Mouse (Mus musculus) left cerebral cortex, adult 8-10 months (tissue): ENCODE measurements around the gene Fezf1. TPM values are rescaled to one million over a fixed set of nuclear protein-coding genes. Genes with fewer than 3 reads are reported as not detected.

Experiments used
- DNase-seq, 2 experiments: peaks; one replicate each; pipeline ENCODE4 v3.0.0; 2022; ENCODE audit warnings: low spot score in 2 of 2
- total RNA-seq, 4 experiments: library from RNA; stranded (reverse); gene quantifications; 2 replicates each; pipeline ENCODE4 v1.2.4; 2022

Gene Fezf1
- total RNA-seq, result under 1 TPM in 3 of 4 experiments, not detected in 1; 0.27 to 0.44 (median 0.42) TPM

GRCm38 (mm10) chr6:23248313-23249052 is at the start of gene Fezf1:
TSS of gene Fezf1 (minus strand) at chr6:23248362.
- DNase-seq, result no peak

DNA sequence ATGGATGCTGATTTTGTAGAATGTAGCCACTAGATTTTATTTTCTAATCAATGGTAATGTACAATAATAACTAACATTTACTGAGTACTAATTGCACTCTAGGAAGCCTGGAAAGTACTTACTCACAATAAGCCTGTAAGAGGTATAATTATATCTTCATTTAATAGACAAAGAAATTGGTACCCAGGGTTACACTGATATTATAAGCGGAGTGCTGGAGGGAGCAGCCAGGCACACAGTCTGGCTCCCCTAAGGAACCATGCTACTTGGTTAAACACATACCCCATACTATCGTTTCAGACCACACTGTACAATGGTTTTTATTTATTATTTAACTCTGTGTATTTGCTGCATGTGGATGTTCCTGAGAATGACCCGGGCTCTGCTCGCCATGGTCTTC is 46.5 kb upstream of the Fezf1 start:
- no peak for DNase-seq

GRCm38 (mm10) chr6:23288752-23289151 is 40.6 kb upstream of the Fezf1 start:
- no peak for DNase-seq

DNA sequence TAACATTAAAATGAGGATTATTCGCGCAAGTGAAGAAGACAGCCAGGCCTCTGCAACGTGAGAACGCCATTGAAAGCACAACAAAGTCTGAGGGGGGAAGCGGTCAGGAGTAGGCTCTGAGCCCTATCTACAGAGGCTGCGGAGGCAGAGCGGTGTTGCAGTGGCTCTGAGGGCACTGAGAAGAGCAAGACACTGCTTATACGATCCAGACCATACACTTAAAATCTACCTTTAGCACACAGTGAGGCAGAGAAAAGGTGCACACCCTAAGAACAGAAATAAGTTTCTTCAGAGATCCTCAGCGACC is 33.3 kb upstream of the Fezf1 start:
- no peak for DNase-seq

DNA sequence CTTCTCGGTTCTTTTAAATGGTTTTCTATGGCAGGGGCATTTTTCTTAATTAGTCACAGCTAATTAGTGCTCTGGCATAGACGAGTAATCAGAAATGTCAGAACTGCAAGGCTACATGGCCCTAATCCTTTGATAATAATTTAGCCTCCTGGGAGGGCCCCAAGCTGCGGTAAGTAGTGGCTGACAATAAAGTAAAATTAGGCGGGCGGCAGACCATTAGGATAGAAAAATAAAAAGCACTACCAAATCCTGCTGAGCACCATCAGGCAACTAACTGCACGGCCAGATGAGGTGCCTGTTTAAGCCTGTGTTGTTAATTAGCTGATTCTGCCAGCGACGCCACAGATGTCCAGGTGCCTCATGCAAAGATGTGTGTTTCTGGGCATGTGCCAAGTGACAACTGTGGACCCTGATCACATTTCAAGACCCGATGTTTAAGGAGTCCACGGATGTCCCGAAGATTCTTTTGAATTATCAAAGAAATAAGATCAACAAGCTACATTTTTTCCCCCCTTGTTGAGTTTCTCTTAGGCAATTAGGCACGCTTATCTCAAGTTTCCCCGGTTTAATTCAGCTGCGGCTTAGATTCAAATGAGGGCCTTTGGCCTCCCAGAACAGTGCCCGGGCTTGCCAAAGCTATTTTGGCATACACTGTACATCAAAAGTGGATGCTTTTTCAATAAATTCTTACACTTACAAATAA is 32.8 kb upstream of the Fezf1 start:
- no peak for DNase-seq

- no peak for DNase-seq
Observed at GRCm38 (mm10) chr6:23273483-23273882, 25.3 kb upstream of the Fezf1 start.

GRCm38 (mm10) chr6:23272979-23273378 is 24.8 kb upstream of the Fezf1 start:
- DNase-seq, result no peak

- DNase-seq, result no peak
Observed at GRCm38 (mm10) chr6:23272542-23272941, 24.4 kb upstream of the Fezf1 start.

DNA sequence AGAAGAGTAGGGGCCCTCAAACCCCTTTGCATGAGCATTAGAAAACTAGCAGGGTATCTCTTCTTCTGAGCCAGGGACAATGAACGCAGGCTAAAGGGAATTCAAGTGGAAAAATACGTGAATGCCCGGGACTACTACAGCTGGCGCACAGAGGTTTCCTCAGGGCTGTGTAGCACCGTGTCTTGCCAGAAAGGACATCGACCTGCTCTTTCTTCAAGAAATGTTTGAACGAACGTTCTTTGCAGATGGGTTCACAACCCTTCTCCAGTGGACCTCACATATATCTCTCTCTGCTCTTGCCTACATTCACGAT is 12.5 kb upstream of the Fezf1 start:
- DNase-seq, result no peak

- DNase-seq, result no peak
Observed at GRCm38 (mm10) chr6:23260016-23260737, 12.0 kb upstream of the Fezf1 start.

- no peak for DNase-seq
Observed at GRCm38 (mm10) chr6:23257981-23258380, 9.8 kb upstream of the Fezf1 start.

- no peak for DNase-seq
Observed at GRCm38 (mm10) chr6:23255161-23255560, 7.0 kb upstream of the Fezf1 start.

DNA sequence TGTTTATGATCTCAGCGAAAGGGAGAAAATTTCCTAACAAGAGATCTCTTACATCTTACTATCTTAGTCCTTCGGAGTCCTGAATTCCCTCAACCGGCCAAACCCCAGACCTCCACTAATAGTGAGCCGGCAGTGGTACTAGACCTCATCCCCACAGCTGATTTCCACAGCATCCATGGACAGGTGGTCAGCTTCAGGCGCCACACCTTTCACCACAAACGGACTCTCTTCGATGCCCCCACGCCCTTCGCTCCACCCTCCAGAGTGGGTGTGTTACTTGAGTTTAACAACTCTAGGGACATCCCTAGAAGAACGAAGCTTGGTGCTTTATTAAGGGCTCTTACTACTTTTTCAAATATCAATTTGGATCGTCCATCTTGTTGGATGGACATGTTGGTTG is 6.5 kb upstream of the Fezf1 start:
- DNase-seq, result no peak

DNA sequence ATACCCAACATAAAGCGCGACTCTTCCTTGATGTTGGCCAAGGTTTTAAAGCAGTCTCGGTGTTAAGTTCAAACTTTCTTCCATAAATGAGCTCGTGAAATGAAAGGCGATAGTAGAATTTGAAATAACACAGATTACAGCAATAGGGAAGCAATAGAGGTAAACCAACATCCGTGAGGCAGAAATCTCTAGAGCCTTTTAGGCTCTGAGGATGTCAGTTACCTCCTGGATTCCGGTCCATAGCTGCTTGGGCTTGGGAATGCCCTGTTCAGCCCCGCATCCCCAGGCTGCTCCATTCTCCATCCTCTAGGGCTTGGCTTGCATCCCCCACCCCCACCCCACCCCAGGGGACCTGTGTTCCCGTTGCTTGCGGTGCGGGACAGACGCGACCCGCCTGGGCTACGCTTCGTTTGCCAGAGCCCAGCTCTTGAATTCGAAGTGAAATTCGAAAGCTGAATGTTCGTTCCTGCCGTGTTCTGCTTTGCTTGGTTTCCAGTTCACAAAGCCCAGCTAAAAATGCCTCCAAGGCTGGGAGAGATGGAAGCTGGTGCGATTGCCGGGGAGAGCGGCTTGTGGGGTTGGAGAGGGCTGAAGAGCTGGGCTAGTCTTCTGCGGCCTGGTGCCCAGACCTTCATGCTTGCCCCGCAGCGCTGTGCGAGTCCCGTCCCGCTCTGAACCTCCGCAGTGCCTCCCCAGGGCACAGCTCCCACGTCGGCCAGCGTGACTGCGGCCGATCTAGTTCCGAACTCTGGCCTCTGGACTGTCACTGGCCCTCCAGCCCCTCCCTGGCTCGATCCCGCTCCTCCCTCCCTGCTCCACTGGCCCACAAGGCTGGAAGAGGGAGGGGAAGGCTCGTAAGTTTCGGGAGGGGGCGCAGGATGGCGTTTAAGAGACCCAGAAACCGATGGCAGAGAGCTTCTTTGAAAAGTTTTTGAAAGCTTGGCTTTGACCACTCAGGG is 5.5 kb upstream of the Fezf1 start:
- DNase-seq, result no peak

- no peak for DNase-seq
Observed at GRCm38 (mm10) chr6:23252196-23253135, 4.3 kb upstream of the Fezf1 start.

DNA sequence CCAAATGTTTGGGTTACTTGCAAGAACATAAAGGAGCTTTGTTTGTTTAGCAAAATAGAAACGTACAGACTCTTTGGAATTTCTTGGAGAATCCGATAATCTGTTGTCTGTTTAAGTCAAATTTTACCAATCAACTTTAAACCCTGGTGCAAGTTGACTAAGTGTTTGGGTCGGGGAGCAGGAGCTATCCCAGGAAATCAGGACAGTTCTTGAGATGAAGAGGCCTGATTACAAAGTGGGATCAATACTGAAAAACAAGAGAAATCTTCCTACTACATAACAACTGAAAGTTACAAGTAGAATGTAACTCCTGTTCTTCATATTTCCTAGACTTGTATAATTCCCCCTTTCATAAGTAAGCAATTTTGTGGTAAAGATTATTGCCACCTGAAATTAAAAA is 3.3 kb upstream of the Fezf1 start:
- no peak for DNase-seq

- DNase-seq, result no peak
Observed at GRCm38 (mm10) chr6:23250288-23250955, 2.3 kb upstream of the Fezf1 start.

GRCm38 (mm10) chr6:23249616-23250287 is 1.6 kb upstream of the Fezf1 start:
- DNase-seq, result no peak

DNA sequence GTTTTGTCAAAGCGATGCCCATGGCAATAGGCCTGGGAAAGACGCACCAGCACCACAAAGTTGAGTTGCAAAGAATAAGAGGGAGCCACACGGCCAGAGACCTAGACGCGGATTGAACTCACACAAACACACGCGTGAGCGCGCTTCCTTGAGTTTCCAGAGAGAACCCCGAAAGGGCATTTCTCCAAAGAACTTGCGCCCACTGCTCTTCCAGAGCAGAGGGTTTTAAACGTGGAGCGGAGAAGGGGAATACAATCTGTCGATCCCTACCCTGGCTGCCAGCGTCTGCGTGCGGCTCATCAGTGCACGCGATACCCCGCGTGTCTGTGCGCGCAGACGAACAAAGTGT is 865 bp upstream of the Fezf1 start:
- DNase-seq, result no peak
